Mouse (Mus musculus) midbrain, embryonic 16.5 days (tissue): ENCODE data around the gene Kcnt2. TPM values are rescaled to one million over a fixed set of nuclear protein-coding genes. Genes with fewer than 3 reads are reported as not detected.

ENCODE experiments used
- ATAC-seq: fragments of 200-750 bp; cut with Nextera tagmentation; 2 replicates; pipeline ENCODE4 v1.8.0; 2017; ENCODE audit warnings: moderate TSS enrichment
- H3K27ac ChIP-seq: fragments of 300-500 bp; sonication (generic); 2 replicates; pipeline ENCODE4 v1.5.1; 2014; ENCODE audit warnings: mild to moderate bottlenecking, low read length, mixed read lengths
- H3K27me3 ChIP-seq: fragments of 300-500 bp; sonication (generic); 2 replicates; pipeline ENCODE4 v1.6.1; 2014; ENCODE audit warnings: low read depth, low read length, mixed read lengths; ENCODE audit not compliant: control insufficient read depth, insufficient read depth
- H3K36me3 ChIP-seq: fragments of 300-500 bp; sonication (generic); 2 replicates; pipeline ENCODE4 v1.6.1; 2014; ENCODE audit warnings: mild to moderate bottlenecking, low read length, moderate library complexity, mixed read lengths; ENCODE audit not compliant: control insufficient read depth, insufficient read depth
- H3K4me1 ChIP-seq: fragments of 300-500 bp; sonication (generic); 2 replicates; pipeline ENCODE4 v1.6.1; 2014; ENCODE audit warnings: mild to moderate bottlenecking, low read length, mixed read lengths; ENCODE audit not compliant: control insufficient read depth, insufficient read depth
- H3K4me2 ChIP-seq: fragments of 300-500 bp; sonication (generic); 2 replicates; pipeline ENCODE4 v1.6.1; 2014; ENCODE audit warnings: mild to moderate bottlenecking, low read length, mixed read lengths
- H3K4me3 ChIP-seq: fragments of 300-500 bp; sonication (generic); 2 replicates; pipeline ENCODE4 v1.5.1; 2014; ENCODE audit warnings: low read depth, mild to moderate bottlenecking, low read length, moderate library complexity, mixed read lengths
- H3K9ac ChIP-seq: fragments of 300-500 bp; sonication (generic); 2 replicates; pipeline ENCODE4 v1.6.1; 2014; ENCODE audit warnings: low read depth, low read length, mixed read lengths
- H3K9me3 ChIP-seq: fragments of 300-500 bp; sonication (generic); replicated peaks from 2 replicates; pipeline ENCODE4 v1.6.1; 2014; ENCODE audit warnings: mild to moderate bottlenecking, low read length, mixed read lengths; ENCODE audit not compliant: control insufficient read depth, poor library complexity, severe bottlenecking
- WGBS: fragments of 180-500 bp; shearing (Covaris S2); extraction: QIAGEN DNeasy Blood & Tissue Kit; methylation state at CpG from one replicate; pipeline ENCODE4 v1.1.7; 2014; 5-methylcytosine and 5-hydroxymethylcytosine counted together
- polyA plus RNA-seq: library from polyadenylated mRNA; unstranded; fragments of >200 nt; fragmentation: Nextera tagmentation; extraction: Ambion mirVana; gene quantifications from 2 replicates; pipeline ENCODE4 v1.2.1, GENCODE M21; 2015

The Kcnt2 gene
- polyA plus RNA-seq, 1 experiment from 2014 or later: 3.8 TPM

DNA sequence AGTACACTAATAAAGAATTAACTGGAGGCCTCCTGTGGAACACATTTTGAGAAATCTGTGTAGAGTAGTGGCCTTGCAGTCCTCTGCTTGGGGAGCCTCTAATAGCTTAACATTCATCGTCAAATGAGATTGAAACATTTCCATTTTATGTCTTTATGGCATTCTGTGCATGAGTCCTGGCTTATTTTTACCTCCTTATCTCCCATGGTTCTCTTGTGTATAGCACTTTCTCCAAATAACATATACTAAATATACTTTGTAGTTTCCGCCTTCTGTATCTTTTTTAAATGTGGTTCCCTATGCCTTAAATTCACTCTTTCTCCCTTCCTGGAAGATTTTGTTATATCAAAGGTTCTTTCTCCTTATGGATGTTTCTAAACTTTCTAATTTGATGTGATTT lies 246.3 kb downstream of the Kcnt2 start:
- no peak overlapping the region for H3K9ac ChIP-seq
- ATAC-seq: no peak
- H3K4me3 ChIP-seq: no peak overlapping the region
- H3K27me3 ChIP-seq: no peaks in the 10 kb centered on the region
- no peak overlapping the region for H3K4me2 ChIP-seq
- no peak overlapping the region for H3K27ac ChIP-seq
- no peaks in the 10 kb centered on the region for H3K4me1 ChIP-seq
- no peaks in the 10 kb centered on the region for H3K36me3 ChIP-seq
- WGBS: 90% methylated on average over 2 of the region's 2 CpGs
- H3K9me3 ChIP-seq: no peaks in the 10 kb centered on the region

DNA sequence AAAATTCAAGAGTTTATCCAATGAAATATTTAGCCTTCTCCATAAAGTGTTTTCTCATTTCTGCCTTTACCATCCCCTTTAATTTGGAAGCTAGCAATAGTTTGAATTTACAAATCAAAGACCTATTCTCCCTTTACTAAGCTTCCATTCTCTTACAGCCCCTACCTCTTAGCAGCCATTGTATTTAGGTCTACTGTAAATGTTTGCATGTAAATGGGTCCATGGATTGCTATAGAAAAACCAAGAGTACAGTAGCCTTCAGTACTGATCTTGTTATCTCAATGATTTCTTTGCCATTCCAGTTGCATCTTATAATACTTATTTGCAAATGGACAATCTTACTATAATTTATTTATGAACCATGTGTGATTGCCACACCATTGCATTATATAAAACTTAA lies 267.5 kb downstream of the Kcnt2 start:
- ATAC-seq: no peak

DNA sequence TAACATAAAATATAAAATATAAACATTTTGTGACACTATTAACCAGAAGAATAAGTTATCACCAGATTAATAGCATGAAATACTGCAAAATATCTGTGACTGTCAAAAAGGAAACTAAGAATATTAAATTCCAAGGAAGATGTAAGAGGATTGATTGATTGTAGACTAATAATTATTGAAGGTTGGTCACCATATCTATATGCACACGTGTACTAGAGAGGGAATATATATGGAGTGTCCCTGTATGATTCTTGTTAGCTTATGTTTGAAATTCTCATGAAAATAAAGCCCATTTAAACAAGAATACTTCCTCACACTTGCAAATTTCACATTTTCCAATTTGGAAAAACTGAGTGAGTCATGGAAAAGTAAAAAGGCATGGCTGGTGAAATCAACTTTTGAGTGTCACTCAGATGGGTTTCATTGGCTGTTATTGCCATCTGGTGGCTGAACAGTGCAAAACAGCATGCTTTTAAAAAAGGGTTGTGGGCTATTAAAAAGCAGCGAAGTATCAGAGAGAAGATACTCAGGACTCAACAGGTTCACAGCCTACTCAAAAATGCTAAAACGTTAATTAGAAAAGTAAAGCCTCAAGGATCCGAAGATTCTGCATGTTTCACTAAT lies 285.4 kb downstream of the Kcnt2 start:
- Histone ChIP-seq H3K4me1 (no peaks in the 10 kb centered on the region), H3K9ac (no peak overlapping the region), H3K4me2 (no peak overlapping the region), H3K9me3 (no peaks in the 10 kb centered on the region), H3K27ac (no peak overlapping the region), H3K27me3 (no peaks in the 10 kb centered on the region), H3K4me3 (no peak overlapping the region), H3K36me3 (no peaks in the 10 kb centered on the region)
- peak; percentile 60 for ATAC-seq
- WGBS: 39% methylated on average over 4 of the region's 4 CpGs

More for the DNA sequence above, 267.5 kb downstream of the Kcnt2 start:
- Histone ChIP-seq H3K4me1 (no peaks in the 10 kb centered on the region), H3K36me3 (no peaks in the 10 kb centered on the region), H3K9me3 (no peaks in the 10 kb centered on the region), H3K9ac (no peak overlapping the region), H3K4me3 (no peak overlapping the region), H3K4me2 (no peak overlapping the region), H3K27me3 (no peaks in the 10 kb centered on the region), H3K27ac (no peak overlapping the region)

DNA sequence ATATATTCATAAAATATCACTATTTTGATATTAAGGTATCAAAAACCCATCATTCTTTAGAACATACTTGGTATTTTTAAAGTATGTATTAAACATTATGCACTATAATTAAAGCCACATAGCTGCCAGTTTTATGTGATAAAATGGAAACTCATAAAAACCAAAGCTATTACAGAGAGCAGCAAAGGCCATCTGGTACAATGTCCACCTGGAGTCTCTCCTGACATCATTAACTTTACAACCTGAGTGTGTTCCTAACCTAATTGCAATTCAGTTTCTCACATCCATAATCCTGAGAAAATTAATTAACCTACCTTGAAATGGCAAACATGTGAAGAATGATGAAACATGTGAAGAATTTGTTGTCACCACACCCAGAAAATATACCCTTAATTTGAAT lies 288.9 kb downstream of the Kcnt2 start:
- H3K4me1 ChIP-seq: no peaks in the 10 kb centered on the region
- H3K9ac ChIP-seq: no peak overlapping the region
- H3K36me3 ChIP-seq: no peaks in the 10 kb centered on the region
- H3K27me3 ChIP-seq: no peaks in the 10 kb centered on the region
- no peak overlapping the region for H3K4me2 ChIP-seq
- no peak overlapping the region for H3K27ac ChIP-seq
- no peaks in the 10 kb centered on the region for H3K9me3 ChIP-seq
- no peak overlapping the region for H3K4me3 ChIP-seq
- no peak for ATAC-seq

DNA sequence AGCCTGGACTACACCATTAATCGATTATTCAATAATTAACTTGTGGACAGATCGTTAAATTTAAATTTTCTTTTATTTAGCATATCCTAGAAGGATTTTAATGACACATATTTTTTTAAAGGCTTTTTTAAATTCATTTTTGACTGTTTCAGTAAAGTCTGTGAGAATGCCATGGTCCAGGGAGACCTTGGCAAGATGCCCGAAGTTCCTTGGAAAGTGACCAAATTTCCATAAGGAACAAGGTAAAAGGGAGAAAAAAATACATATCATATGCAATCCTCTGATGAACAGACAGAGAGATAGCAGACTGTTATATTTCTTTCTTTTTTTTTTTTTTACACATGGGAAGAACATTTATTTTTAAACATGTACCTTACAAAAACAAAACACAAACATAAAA lies 296.1 kb downstream of the Kcnt2 start:
- H3K36me3 ChIP-seq: no peaks in the 10 kb centered on the region
- no peak overlapping the region for H3K4me2 ChIP-seq
- no peak overlapping the region for H3K4me3 ChIP-seq
- no peaks in the 10 kb centered on the region for H3K4me1 ChIP-seq
- no peak overlapping the region for H3K9ac ChIP-seq
- H3K27ac ChIP-seq: no peak overlapping the region
- H3K9me3 ChIP-seq: no peaks in the 10 kb centered on the region
- 90% methylated on average over 3 of the region's 3 CpGs for WGBS
- ATAC-seq: no peak
- no peaks in the 10 kb centered on the region for H3K27me3 ChIP-seq

DNA sequence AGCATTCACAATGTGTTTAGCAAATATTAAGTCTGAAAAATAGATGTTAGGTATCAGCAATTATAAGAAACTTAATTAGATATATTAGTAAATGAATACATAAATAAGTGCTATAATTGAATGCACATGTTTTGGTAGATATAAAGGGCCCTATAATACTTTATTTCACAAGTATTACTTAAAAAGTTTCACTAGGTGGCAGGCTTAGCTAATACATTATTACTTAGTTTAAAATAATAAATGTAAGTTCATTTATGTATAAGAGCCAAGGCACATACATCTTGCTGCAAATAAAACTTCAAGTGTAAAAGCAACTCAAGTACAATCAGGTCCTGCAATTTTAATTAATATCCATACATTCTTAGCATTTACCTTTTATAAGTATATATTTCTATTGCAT lies 302.8 kb downstream of the Kcnt2 start:
- Histone ChIP-seq H3K4me3 (no peak overlapping the region), H3K27me3 (no peaks in the 10 kb centered on the region), H3K9ac (no peak overlapping the region), H3K4me1 (no peaks in the 10 kb centered on the region), H3K27ac (no peak overlapping the region), H3K36me3 (no peaks in the 10 kb centered on the region), H3K9me3 (no peaks in the 10 kb centered on the region), H3K4me2 (no peak overlapping the region)
- peak; percentile 48; the same call in 1 of the 2 replicates for ATAC-seq

DNA sequence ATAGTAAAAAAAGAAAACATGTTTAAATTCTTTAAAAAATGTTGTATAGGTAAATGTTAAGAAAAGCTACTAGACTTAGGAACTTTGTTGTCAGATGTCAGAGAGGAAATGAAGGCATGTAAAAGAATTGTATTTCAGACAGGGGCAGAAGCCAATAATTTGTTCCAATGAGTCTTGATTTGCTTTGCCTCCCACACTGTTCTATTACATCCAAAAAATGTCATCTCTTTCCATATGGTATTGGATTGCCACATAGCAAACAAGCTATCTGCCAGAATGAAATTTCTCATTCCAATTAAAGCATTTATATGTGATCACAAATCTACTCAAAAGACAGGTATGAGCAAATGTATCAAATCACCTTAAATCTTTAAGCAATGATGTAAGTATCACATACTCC lies 314.8 kb downstream of the Kcnt2 start:
- Histone ChIP-seq H3K4me2 (no peak overlapping the region), H3K27me3 (no peaks in the 10 kb centered on the region), H3K9me3 (no peaks in the 10 kb centered on the region), H3K4me1 (no peaks in the 10 kb centered on the region), H3K4me3 (no peak overlapping the region), H3K36me3 (no peaks in the 10 kb centered on the region), H3K9ac (no peak overlapping the region), H3K27ac (no peak overlapping the region)
- no peak for ATAC-seq

DNA sequence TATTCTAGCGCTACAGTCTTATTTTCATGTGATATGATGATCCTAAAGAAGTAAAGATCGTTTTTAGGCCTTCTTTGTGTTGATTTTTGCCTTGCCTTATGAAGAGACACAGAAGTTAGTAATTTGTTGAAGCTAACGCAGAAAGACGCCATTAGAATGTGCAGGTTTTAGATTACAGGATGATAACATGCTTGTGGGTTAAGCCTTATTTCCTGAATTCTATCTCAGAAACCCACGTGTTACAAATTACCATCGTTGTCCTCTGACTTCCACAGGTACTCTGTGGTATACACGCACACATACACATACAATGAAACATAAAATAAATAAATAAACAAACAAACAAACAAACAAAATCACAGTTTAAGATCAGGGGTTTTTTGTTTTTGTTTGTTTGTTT lies 326.2 kb downstream of the Kcnt2 start:
- H3K27me3 ChIP-seq: no peaks in the 10 kb centered on the region
- 90% methylated on average over 7 of the region's 7 CpGs for WGBS
- H3K27ac ChIP-seq: no peak overlapping the region
- ATAC-seq: no peak
- H3K9ac ChIP-seq: no peak overlapping the region
- H3K4me1 ChIP-seq: no peaks in the 10 kb centered on the region
- no peaks in the 10 kb centered on the region for H3K9me3 ChIP-seq
- no peak overlapping the region for H3K4me3 ChIP-seq
- no peak overlapping the region for H3K4me2 ChIP-seq
- H3K36me3 ChIP-seq: no peaks in the 10 kb centered on the region

DNA sequence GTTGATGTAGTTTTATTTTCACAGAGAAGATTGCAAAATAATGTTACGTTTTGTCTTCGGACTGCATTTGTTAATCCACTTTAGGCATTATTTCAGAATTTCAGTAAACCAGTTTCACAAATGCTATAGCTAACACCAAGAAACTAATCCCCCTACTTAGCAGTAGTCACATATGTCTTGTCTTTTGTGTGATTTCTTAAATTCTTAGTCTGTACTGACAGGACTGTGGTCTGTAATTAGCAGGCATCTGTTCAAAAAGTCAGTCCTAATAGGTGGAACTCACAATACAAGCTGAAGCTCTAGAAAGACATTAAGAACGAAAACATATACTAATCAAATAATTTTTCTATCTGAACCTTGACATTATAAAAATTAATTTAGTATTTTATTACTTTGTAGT lies 332.6 kb downstream of the Kcnt2 start:
- ATAC-seq: no peak

DNA sequence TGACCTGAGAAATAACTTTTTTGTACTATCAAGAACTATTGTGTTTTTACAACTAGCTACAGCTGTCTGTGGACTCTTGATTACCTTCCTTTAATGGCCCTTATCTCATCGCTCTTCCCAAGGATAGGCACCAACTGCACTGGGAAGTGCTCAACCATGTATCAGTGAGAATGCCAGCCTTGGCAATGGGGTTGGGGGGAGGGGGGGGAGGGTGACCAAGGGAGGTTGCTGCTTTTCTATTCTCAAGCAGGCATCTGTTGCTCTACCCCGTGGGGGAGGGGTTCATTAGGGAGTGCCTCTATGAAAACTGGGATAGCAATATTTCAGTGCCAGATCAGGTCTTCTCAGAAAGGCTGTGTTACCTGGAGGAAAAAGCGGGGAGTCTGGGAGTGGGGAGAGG lies 342.3 kb downstream of the Kcnt2 start:
- Histone ChIP-seq H3K4me1 (no peaks in the 10 kb centered on the region), H3K36me3 (no peaks in the 10 kb centered on the region), H3K4me2 (no peak overlapping the region), H3K9me3 (no peaks in the 10 kb centered on the region), H3K27ac (no peak overlapping the region), H3K4me3 (no peak overlapping the region), H3K27me3 (no peaks in the 10 kb centered on the region), H3K9ac (no peak overlapping the region)
- WGBS: 81% methylated on average over 3 of the region's 3 CpGs
- no peak for ATAC-seq

More for the DNA sequence above, 332.6 kb downstream of the Kcnt2 start:
- H3K4me3 ChIP-seq: no peak overlapping the region
- 61% methylated on average over 3 of the region's 3 CpGs for WGBS
- H3K27me3 ChIP-seq: no peaks in the 10 kb centered on the region
- no peaks in the 10 kb centered on the region for H3K9me3 ChIP-seq
- H3K9ac ChIP-seq: no peak overlapping the region
- H3K4me1 ChIP-seq: no peaks in the 10 kb centered on the region
- no peaks in the 10 kb centered on the region for H3K36me3 ChIP-seq
- no peak overlapping the region for H3K4me2 ChIP-seq
- H3K27ac ChIP-seq: no peak overlapping the region
